Mouse (Mus musculus) cerebellum, adult 9-11 months (tissue): ENCODE measurements at regions not wholly inside any gene's neighbourhood (a gene's known extent, or its start where the extent isn't known, plus 50 kb on each side); places are given as distances from the start of the nearest gene placed in this dataset.

Experiments used
- DNase-seq: peaks from one replicate; pipeline ENCODE4 v3.0.0; 2022

DNA sequence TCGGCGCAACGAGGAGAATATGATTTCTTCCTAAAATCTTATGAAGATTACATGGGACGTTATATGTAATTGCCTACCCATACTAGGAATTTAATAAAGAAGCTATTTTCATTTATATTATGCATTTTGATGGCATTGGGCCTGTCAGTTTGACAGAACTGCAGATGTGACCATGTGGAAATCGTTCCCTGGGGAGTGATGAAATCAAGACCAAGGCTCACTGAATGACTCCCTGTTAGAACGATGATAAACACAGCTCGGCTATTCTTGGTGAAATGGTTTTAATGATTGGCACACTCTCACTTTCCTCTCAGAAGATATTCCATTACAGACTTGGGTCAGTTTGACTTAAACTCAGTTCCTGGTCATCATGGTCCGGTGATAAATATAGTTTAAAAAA lies 246.4 kb downstream of the Btg1 start:
- DNase-seq, result no peak

DNA sequence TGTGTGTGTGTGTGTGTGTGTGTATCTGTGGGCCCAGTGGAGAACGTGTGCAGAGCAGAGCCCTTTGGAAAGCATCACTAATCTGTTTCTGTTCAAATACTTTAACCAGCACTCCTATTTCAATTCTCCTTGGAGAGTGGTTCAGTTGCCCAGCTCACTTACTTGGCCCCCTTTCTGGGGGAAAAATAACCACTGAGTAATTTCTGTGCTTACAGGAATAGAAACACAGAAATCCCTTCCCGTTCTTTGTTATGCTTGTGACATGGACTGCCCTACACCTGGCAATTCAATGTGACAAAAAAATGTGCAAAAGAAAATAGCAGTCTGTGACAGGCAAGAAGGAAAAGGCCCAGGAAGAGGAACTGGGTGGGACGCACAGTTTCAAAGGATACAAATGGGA lies 249.7 kb downstream of the Btg1 start:
- DNase-seq, result no peak

DNA sequence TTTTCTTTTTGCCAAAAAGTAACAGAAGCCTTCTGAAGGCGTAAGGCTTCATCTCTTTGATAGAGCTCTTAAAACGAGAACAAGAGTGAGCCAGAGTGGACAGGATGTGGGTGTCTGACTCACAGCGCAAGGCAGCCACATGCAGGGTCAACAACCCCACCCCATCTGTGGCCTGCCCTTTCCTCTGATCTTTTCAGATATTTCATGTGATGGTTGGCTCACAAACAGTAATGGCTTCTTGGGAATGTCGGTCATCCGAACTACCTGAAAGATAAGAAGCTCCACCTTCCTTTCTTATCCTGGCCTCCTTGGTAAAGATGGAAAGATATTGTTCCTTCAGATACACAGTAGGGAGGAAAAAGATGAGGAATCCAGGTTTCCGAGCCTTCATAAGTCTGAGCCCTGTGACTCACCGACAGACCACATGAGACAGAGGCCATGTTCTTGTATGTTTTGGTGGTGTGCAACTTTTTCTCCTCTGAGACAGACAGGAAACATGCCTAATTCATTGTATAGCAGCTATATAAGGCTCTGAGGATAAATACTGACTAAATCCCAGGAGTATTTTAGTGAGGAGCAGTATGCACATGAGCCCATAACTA lies 254.9 kb downstream of the Btg1 start:
- no peak for DNase-seq

DNA sequence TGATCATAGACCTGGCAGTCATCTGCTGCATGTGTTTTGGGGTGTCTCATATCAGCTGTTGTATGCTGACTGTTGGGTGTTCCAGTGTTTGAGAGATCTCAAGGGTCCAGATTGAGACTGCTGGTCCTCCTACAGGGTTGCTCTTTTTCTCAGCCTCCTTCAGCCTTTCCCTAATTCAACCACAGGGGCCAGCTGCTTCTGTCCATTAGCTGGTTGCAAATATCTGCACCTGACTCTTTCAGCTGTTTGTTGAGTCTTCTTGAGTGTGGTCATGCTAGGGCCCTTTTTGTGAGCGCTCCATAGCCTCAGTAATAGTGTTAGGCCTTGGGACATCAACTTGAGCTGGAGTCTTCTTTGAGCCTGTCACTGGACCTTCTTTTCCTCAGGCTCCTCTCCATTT lies 257.8 kb downstream of the Btg1 start:
- no peak for DNase-seq

DNA sequence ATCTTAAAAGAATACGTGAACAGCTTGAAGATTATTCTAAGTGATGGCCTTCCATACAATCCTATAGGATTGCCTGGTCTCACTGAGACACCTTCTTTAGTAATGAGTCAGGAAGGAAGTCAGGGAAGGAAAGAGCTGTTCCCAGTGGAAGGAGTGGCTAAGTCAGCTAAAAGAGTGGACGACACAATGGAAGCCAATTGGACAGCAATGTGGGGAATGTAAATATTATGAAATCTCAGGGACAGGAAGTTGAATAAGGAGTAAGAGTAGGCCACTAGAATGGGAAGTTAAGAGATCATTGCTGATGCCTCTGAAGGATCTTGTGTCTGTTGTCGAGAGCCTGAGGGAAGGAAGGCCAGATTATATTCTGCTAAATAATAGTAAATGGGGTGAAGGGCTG lies 258.9 kb downstream of the Btg1 start:
- DNase-seq, result no peak

DNA sequence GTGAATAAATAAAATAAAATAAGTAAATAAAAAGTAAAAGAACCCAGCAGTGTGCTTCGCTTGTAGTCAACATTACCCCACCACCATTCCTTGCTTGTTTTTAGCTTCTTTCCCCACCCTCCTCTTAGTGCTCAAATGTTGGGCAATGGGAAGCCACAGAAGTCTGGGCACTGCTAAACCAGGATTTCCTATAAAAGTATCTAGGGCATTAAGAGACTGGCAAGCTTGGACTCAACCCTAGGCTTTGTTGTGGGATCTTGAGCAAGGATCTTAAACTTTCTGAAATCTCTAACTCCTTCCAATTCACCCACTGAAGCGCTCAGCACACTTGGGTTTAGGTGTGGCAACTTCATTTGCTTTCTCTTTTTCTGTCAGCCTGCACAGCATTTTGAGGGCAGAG lies 262.6 kb downstream of the Btg1 start:
- DNase-seq, result no peak

DNA sequence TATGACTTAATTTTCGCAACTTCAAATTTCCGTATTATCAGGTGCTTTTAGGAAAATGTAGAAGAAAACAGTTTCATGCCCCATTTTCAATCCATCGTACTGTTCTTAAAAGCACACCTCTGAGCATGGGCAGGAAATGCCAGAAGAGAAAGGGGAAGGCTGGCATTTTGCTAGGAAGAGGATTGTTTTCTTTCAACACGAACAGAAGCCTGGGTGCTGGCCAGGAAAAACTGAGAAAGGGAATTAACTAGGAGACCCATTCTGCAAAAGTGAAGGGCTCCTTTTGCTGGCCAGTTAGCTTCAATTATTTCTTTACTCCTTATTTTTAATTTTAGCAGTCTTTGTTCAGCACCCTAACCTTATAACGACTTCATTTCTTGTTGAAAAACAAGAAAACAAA lies 264.0 kb downstream of the Btg1 start:
- DNase-seq, result no peak

DNA sequence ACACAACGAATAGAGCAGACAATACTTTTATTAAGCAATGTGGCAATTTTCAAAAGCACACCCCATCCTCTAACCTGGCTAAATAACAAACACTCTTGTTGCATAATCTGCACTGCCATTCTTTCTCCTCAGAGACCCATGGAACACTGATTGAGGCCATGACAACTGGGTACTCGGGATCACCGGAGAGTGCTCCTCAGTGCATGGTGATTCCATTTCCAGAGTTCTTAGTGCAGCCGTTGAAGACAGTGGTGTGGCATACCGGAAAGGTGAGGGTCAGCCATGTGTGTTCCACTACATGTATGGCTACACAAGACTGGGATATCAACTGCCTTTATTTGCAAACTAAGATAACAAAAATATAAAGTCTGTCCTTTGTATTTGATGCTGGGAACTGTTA lies 264.4 kb downstream of the Btg1 start:
- no peak for DNase-seq

DNA sequence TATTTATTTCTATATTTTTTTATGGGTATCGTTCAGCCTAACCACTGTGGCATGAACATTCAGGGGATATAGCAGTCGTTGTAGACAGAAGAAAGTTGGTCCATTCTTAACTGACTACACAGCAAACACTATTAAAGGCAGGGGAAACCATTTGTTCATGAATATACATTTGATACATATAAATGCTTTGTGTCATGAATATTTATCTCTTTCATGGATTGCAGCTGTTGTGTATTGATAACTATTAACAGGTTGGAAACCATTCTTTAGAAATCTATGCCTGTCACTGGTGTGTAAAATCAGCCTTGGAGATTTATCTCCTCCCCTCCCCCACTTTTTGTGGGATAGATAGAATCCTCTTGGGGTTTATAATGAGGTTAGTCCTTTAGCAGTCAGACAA lies 264.9 kb downstream of the Btg1 start:
- DNase-seq, result no peak

DNA sequence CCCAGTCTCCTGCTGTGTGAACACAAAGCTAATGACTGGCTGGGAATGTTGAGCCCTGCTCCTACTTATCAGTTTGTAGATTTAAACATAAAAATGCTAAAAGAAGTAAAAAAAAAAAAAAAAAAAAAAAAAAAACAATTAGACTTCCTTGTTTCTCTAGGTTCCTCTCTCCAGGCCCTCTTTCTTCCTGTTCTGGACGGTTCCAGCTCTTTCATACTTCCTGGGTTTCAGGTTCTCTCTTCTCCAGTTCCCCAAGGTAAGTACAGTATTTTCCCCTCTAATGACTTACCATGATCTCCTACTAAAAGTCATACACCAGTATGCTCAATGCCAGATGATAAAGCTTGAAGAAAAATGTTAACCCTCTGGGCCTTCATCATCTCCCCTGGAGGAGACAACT lies 284.3 kb downstream of the Btg1 start:
- no peak for DNase-seq

DNA sequence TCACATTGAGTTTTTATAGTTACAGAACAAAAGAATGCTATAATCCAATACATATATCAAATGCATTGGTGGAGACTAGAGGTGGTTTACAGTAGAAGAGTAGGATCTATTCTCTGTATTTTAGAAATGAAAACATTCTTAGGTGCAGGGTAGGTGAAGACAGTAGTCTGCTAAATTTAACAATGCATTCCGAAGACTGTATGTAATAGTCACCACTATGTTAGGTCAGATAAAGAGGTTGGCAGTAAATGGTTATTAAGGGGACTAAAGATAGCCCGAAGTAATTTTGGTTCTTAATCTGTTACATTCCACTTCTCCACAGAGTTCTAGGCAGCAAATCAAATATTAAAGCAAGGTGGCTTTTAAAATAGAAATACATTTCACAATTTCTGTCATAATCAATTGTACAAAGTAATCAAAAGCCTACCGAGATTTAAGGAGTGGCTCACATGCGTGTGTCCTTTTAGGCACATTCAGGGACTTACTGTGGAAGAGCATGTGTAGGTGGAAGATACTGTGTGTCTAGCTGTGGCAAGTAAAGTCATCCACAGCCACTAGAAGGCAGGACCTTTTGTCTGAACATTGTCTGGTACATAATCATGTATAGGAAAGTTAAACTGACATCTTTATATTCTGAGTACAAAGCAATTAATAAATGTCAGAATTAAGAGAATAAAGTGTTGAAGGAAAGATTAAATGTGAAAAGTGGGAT lies 288.4 kb downstream of the Btg1 start:
- no peak for DNase-seq

DNA sequence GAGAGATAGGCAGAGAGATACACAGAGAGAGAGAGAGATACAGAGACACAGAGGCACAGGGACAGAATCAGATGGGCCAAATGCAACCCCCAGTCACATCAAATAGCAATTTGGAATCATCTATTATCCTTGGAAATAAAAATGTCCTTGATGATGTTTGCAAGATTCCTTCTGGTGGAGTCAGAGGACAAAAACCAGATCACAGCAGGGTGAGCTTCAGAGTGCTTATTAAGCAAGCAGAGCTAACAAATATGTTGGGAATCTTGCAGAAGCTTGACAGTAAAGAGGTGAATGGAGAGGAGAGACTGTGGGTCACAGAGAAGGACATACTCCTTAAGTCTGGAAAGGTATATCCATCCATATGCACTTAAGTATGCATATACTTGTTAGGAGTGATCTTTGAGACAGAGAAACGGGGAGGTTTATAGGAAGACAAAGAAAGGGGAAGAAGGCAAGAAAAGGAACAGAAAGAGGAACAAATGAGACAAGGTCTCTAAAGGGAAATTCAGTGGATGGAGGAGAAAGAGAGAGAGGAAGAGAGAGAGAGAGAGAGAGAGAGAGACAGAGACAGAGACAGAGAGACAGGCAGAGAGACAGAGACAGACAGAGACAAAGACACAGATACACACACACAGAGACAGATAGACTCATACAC lies 293.0 kb downstream of the Btg1 start:
- no peak for DNase-seq

DNA sequence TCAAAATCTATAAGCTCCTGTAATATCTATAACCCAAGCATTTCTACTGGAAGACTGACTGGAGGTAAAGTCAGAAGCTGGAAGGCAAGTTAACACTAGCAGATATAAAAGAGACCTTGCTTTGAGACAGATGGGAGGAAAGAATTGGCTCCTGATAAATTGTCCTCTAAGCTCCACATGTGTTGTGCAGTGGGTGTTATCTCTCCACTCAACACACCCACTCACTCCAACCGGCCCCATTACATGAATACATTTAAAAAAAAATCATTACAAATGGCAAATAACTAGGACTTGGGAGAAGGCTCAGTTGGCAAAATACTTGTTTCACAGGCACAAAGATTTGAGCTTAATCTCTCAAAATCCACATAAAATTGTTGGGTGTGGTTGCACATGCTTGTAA lies 304.4 kb downstream of the Btg1 start:
- no peak for DNase-seq

DNA sequence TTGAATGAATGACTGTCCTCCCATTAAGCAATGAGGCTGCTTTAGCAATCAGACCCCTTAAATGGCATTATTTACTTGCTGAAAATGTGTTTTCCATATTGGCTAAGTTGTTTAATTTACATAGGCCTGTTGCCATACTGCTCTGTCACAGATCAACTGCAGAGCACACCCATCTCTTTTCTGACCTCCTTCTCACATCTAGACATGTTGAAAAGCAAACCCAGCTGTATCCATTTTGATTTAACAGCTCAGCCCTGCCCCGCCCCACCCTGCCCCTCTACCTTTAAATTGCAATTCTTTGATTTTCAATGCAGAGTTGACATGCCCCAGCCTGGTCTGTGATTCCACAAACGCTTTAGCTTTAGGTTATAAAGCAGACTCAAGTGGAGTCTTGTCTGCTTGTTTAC lies 307.5 kb downstream of the Btg1 start:
- no peak for DNase-seq

DNA sequence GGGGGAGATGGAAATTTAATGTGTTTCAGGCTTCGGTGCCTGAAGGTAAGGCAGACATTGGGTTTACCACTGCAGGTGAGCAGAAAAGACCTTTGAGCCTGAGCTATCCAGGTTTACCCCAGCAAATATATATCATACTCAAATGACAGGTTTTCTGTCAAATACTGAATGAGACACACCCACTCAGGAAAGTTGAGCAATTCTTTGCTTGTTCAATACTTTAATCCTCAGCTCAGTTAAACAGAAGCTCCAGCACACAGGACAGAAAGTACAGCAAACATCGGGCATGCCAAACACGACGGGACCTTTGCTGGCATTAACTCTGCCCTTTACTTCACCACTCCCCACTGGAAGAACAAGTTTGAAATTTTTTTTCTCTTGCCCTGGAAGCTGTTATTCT lies 307.9 kb downstream of the Btg1 start:
- DNase-seq, result no peak

DNA sequence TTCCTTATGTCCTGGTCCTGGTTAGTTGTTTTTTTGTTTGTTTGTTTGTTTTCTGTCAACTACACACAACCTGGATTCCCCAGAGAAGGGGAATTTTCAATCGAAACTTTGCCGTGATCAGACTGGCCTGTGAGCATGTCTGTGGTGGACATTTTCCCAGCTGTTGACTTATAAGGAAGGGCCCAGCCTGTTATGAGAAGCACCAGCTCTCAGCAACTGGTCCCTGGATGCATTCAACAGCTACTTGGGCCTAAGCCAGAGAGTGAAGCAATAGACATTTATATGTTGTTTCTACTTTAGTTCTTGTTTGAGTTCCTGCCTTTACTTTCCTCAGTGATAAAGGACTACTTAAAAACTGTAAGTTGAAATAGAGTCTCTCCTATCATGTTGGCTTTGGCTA lies 309.0 kb downstream of the Btg1 start:
- DNase-seq, result no peak

DNA sequence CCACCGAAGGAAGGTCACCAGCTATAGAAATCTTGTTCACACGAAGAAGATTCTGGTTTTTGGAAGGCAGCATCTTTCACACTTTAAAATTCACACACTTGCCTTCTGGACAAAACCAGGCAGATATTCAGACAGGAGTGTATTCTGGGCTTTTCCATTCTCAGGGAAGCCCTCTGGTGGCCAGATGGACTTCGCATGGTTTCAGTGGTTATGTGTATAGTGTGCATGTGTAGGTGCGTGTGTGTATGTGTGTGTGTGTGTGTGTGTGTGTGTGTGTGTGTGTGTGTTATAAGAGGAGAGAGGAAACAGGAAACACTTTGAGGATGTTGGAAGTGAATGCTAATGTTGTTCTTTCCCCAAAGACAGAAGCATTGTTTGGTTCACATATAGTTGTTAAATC lies 317.9 kb downstream of the Btg1 start:
- DNase-seq, result peak; percentile 72

DNA sequence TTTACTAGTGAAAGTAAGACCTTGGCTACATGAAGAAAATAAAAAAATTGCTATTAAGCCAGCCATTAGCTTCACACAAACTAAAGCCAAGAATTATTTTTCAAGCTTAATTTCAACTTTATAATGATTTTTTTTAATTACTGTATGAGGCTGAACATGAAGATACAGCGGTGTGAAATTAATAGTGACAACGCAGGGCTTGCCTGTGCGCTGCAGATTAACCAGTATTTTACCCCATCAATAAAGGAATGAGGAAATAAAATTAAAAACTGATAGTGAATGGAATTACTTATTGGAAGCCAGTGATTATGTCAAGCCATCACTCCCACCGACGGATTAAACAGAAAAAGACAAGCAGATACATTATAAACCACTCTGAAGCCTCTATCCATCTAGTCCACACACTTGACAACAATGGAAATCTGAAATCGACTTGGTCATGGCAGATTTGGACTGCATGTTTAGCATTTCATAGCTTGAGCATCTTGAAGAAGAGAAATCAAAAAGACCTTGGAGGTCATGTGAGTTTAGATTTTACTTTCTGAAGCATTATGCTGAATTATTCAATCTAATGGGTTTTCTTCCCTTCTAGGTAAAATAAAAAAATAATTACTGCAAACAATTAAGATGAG lies 324.2 kb downstream of the Btg1 start:
- no peak for DNase-seq

DNA sequence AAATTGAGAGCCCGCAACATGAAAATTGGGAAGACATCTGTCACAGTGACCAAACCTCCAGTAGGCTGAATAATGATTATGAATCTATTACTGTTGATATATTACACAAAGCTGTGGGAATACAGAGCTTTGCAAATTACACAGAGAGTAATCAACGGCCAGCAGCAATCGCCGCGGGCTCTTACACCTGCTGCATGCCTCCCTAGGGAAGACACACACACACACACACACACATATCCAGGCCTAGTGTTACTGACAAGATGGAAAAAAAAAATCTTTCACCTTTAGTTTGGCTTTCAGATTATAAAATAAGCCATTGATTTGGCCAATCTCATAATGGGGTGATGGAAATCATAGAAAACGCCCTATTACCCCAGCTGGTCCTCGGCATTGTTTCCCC lies 327.4 kb downstream of the Btg1 start:
- no peak for DNase-seq

DNA sequence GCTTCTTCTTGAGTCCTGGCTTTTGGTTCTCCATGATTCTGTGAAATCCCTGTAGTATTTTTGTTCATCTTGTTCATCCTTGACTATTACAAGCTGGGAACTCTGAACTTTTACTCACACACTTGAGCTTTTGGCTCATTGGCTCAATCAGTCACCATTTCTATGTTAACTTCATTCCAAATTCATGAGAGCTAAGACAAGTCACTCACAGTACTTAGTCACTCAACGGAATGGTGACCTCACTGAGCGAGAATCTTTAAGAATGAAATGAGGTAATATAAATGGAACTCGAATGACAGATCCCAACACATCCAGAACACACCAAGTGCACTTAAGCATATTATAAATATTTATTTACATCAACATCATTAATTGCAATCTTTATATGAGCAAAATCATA lies 331.2 kb downstream of the Btg1 start:
- DNase-seq, result no peak

DNA sequence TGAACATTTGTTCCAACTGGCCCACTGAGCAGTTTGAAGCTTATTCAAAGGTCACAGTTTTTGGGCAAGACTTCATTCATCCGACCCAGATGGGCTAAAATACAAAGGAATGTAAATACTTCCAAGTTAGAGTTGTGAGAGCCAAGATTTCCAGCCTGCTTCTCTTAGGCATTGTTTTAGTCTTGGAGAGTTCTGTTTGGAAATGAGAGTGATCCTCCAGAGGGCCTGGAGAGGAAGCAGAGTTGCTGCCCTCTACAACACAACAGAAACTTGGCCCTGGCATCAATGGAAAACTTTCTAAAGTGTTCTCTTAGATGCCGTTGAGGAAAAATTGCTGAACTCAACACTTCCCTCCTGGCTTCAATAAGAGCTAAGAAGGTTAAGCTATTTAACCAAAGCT lies 332.1 kb downstream of the Btg1 start:
- DNase-seq, result no peak

DNA sequence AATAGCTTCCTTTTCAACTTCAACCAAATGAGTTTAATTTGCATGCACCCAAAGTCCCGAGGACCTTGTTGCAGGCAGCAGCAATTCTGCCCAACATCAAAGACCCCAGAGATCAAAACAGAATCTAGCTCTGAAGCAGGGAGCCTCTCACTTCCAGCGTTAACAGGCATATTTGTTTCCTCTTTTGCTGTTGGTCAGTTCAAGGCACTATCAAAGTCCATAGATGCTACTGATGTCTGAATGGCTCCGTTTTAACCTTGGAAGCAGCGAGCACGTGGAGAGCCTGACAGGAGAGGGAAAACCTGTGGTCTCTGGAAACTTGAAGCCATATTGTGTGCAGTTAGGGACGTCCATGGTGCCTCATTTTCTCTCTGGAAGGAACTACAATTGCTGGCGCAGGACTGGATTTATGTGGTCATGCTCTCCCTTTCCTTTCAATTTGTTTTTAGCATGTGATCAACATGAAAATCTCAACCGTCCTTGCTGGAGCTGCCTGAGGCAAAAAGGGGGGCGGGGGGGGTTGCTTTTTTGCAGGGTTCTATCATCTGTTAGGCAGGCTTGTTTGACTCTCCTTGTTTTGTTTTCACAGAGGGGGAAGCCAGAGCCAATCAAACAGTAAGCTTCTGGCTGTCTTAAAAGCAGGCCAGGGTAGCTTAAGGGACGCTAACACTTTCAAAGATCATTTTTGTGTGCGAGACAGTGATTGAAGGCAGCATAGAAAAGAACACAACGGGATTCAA lies 338.4 kb downstream of the Btg1 start:
- no peak for DNase-seq

DNA sequence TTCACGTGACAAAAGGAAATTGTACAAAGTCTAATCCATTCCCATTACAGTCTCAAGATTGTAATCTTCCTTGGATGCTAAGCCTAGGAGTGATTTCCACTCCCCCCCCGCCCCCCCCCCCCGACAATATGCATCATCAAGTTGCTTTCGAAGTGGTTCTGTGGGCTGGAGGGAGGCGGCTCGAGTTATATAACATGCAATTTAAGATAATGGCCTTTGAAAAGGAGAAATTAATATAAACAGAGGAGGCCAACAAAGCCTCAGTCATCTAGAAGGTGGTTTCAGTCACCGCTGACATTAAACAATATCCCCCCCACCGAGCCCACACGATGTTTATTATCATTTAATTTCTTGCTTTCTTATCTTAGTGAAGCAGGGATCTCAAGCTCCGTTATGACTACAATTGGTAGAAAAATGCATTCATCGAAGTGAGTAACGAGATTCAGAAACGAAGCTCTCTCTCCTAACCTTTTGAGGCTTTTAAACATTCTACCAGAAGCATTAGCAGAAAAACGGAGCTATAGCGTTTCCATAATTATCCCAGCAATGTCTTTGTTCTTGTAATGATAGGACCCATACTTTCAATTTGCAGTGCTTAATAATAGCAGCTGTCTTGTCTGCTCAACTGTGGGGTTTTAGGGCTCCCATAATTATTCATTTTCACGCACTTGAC lies 339.1 kb downstream of the Btg1 start:
- peak; percentile 37 for DNase-seq
